Mouse (Mus musculus): ENCODE results near the gene Tlcd1. TPM values are rescaled to one million over a fixed set of nuclear protein-coding genes. Genes with fewer than 3 reads are reported as not detected.

The Tlcd1 gene
- total and polyA plus RNA-seq, 3 experiments: 23.3 to 28.3 TPM; not detected in 1

DNA sequence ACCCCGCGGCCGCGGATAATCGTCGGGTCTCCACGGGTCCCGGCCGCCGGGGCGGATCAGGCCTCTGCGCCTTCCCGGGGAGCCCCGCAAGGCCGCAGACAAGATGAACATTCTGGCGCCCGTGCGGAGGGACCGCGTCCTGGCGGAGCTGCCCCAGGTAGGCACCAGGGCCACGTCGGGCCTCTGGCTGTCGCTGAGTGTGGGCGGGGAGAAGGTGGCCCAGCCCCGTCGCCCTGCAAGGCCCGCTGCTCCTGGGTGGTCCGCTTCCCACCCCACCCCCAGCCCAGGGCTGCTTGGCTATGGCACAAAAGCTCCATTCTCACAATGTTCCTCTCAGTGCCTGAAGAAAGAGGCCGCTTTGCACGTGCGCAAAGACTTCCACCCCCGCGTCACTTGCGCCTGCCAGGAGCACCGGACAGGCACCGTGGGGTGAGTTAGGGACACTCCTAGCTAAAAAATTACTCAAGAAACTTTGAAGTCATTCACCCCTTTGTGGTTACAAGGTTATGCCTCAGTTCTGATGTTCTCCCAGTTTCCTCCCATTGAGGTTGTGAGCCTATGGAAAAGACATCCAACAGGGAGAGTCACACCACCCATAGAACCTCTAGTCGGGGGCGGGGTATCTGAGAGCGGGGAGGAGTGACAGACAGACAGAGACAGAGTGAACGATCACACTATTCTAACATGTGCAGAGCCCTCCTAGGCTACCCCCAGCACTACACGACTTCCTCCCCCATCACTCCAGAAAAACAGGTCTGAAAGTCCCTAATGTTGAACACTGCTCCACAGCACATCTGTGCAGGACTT, 12.9 kb downstream of the Tlcd1 start:
- Histone ChIP-seq H3K27ac (ENCODE audit: control insufficient read depth, low read depth, low read length) (peak overlapping the region; percentile 28), H3K9me3 (replicated peaks; ENCODE audit: insufficient read depth, low read length) (no peaks in the 10 kb centered on the region), H3K9ac (ENCODE audit: control insufficient read depth, low read depth, low read length, poor library complexity, severe bottlenecking) (peak overlapping the region; percentile 88), H3K27me3 (ENCODE audit: control insufficient read depth in 1 of 2, insufficient read depth in 2 of 2, low read length in 2 of 2) (peaks cover 0 to 6% of the 10 kb centered on the region in 2 experiments; a peak in 1 of 4 replicates), H3K4me1 (ENCODE audit: control insufficient read depth in 1 of 2, insufficient read depth in 2 of 2, low read length in 2 of 2) (peaks cover 0 to 15% of the 10 kb centered on the region in 2 experiments; a peak in 3 of 4 replicates), H3K4me3 (ENCODE audit: control insufficient read depth in 1 of 2, insufficient read depth in 1 of 2, low read depth in 2 of 2, low read length in 2 of 2) (peak overlapping the region; percentile 72 to 73), H3K79me2 (ENCODE audit: control insufficient read depth, insufficient read depth, low read length, poor library complexity) (peaks cover 7% of the 10 kb centered on the region; the same call in 1 of the 2 replicates), H3K36me3 (ENCODE audit: control insufficient read depth in 1 of 2, insufficient read depth in 2 of 2, low read length in 2 of 2) (peaks cover 0 to 6% of the 10 kb centered on the region in 2 experiments; a peak in 3 of 4 replicates)
- peak in 1 of 2 experiments; percentile 38; a peak in 1 of 4 replicates for TF ChIP-seq POLR2A (IDR thresholded peaks at IDR 0.05; ENCODE audit: control insufficient read depth in 1 of 2, insufficient read depth in 1 of 2, low read depth in 1 of 2, low read length in 2 of 2, poor library complexity in 1 of 2)
- no peak for TF ChIP-seq JUND (IDR thresholded peaks at IDR 0.05; ENCODE audit: low read depth, low read length)
- peak; percentile 75 for TF ChIP-seq SIN3A (IDR thresholded peaks at IDR 0.05; ENCODE audit: low read length)
- no peak for TF ChIP-seq UBTF (IDR thresholded peaks at IDR 0.05; ENCODE audit: borderline replicate concordance, insufficient read depth, low read depth, low read length)
- TF ChIP-seq ETS1 (IDR thresholded peaks at IDR 0.05; ENCODE audit: low read depth, low read length): 0 out of 2 replicates have a peak, but pooled peaks have one; percentile 2
- TF ChIP-seq MXI1 (IDR thresholded peaks at IDR 0.05; ENCODE audit: low read depth, low read length): peak; percentile 88; the same call in 1 of the 2 replicates
- TF ChIP-seq USF1 (IDR thresholded peaks at IDR 0.05; ENCODE audit: low read depth, low read length): 0 out of 2 replicates have a peak, but pooled peaks have one; percentile 23
- peak; percentile 91 for TF ChIP-seq BHLHE40 (IDR thresholded peaks at IDR 0.05; ENCODE audit: borderline replicate concordance, low read depth, low read length)
- TF ChIP-seq USF2 (IDR thresholded peaks at IDR 0.05; ENCODE audit: borderline replicate concordance in 1 of 2, insufficient read depth in 1 of 2, low read depth in 1 of 2, low read length in 2 of 2): no peak
- TF ChIP-seq ZC3H11A (IDR thresholded peaks at IDR 0.05; ENCODE audit: low read depth, low read length): no peak
- TF ChIP-seq MEF2A (IDR thresholded peaks at IDR 0.05; ENCODE audit: extremely low read depth, insufficient replicate concordance, low read depth, low read length, poor library complexity, severe bottlenecking): no peak
- TF ChIP-seq MAX (IDR thresholded peaks at IDR 0.05; ENCODE audit: low read length): peak; percentile 80
- TF ChIP-seq RCOR1 (IDR thresholded peaks at IDR 0.05; ENCODE audit: low read depth, low read length): no peak
- TF ChIP-seq CHD1 (IDR thresholded peaks at IDR 0.05; ENCODE audit: low read depth, low read length): peak; percentile 37; the same call in 1 of the 2 replicates
- peak; percentile 71 for TF ChIP-seq NRF1 (IDR thresholded peaks at IDR 0.05; ENCODE audit: insufficient read depth, low read depth, low read length, poor library complexity, severe bottlenecking)
- peak; percentile 5; the same call in 1 of the 2 replicates for TF ChIP-seq HCFC1 (IDR thresholded peaks at IDR 0.05; ENCODE audit: low read depth, low read length)
- peak; percentile 42 for TF ChIP-seq NELFE (IDR thresholded peaks at IDR 0.05; ENCODE audit: low read depth, low read length)
- TF ChIP-seq POLR2AphosphoS5 (IDR thresholded peaks at IDR 0.05; ENCODE audit: borderline replicate concordance, low read depth, low read length): no peak
- TF ChIP-seq MAZ (IDR thresholded peaks at IDR 0.05; ENCODE audit: low read depth, low read length): 0 out of 2 replicates have a peak, but pooled peaks have one; percentile 32
- no peak for TF ChIP-seq CHD2 (IDR thresholded peaks at IDR 0.05; ENCODE audit: low read length)
- peak; percentile 52; the same call in 1 of the 2 replicates for TF ChIP-seq ZMIZ1 (IDR thresholded peaks at IDR 0.05; ENCODE audit: low read depth, low read length)
- no peak for TF ChIP-seq GABPA (IDR thresholded peaks at IDR 0.05; ENCODE audit: low read depth, low read length)
- peak; percentile 71 for DNase-seq (ENCODE audit: low read depth, low spot score)

All from MEL (cell line).